Mouse (Mus musculus) E14TG2a.4 (cell line): ENCODE measurements around the gene Pus1.

ENCODE experiments used
- CTCF ChIP-seq: conservative IDR thresholded peaks from 2 replicates; pipeline ENCODE4 v1.5.1; 2014; ENCODE audit warnings: low read length
- POU5F1 ChIP-seq: IDR thresholded peaks from 2 replicates; pipeline ENCODE4 v1.6.1; 2014; ENCODE audit warnings: low read length, borderline replicate concordance

- TF ChIP-seq CTCF (no peak), POU5F1 (no peak)
Measured at GRCm38 (mm10) chr5:110774511-110774910, 5.9 kb downstream of the Pus1 start.
